Mouse (Mus musculus) mesoderm, embryonic 11.5 days (tissue): ENCODE measurements at regions not wholly inside any gene's neighbourhood (a gene's known extent, or its start where the extent isn't known, plus 50 kb on each side); places are given as distances from the start of the nearest gene placed in this dataset.

Source experiments
- DNase-seq: peaks from one replicate; pipeline ENCODE4 v3.0.0-alpha.2; 2012; ENCODE audit warnings: low read depth, low spot score

DNA sequence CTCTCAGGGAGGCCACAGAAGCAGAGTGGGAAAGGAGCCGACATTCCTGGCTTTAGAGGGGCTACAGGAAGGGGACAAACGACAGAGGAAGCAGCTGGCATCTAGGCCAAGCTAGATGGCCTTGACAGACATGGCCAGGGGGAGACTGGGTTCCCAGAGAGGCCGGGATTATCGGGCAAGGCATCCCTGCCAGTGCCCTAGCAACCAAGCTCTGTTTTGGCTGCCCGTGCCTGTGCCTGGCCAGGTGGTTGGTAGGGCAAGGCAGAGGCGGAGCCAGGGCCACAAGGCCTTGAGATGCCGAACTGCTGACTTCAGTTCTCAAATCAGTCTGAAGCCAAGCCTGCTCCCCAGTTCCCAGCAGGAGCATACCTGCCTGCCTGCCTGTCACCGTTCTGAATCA, 142.7 kb downstream of the Vegfa start:
- no peak for DNase-seq

GRCm38 (mm10) chr17:45889051-45889450, 143.1 kb downstream of the Vegfa start:
- no peak for DNase-seq

DNA sequence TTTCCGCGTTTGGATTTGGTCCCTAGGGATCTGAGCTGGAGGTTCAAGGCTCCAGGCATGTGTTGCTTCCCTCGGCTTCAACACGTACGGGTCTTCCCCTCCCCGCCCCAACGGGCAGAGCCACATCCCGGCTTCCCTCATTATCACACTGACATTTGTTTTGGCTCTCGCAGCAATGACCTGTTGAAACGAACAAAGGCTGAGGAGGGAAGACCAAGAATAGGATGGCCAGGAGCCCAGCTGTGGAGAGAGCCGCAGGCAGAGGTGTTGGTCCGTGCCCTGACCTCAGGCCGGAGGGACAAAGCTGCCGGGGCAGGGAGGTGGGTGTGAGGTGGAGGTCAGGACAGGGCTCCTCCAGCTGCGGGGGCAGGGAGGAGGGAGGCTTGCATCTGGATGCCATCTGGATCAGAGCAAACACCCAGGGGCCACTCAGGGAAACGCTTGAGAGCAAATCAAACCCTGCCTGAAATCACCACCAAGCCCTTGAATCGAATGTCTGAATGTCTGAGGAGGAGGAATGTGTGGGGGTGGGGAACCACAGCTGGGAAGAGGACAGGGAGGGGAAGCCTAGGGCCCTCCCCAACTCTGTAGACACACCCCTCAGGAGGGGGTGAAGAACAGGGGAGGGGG, 145.6 kb downstream of the Vegfa start:
- peak; percentile 87 for DNase-seq

DNA sequence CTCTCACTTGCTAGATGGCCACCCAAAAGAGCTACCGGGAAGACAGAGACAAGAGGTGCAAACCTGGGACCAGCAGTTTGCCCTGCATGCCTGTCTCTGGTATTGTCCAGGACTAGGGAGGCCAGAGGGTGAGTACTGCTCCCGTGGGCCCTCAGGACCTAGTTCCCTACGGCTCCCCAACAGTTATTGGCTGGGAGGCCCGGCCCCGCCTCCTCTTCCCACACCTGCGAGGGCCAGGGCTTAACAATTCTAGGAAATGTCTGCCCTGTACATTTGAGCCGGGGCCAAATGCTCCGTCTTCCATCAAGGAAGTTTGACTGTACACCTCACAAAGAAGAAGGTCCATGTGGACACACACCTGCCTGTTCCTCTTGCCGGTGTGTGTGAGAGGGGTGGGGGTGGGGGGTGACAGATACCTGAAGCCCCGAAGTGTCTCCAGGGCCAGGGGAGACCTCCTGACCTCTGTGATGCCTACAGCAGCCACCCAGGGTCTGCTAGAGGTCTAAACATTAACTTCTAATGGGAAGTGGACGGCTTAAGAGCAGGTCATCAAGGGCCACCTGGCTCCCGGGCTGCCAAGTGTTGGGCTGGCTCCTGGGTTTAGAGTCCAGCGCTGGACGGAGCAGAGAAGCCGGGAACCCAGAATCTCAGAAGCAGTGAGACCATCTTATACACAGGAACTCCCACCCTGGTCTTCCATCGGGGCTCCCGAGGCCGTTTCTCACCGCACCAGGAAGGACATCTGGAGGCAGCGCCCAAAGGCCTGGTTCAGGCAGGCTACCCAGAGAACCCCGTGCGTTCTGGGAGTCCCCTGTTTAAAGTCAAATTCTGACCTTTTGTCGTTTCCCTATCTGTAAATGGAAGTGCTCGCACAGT, 146.5 kb downstream of the Vegfa start:
- no peak for DNase-seq

GRCm38 (mm10) chr17:45884021-45884722, 148.0 kb downstream of the Vegfa start:
- DNase-seq = no peak

DNA sequence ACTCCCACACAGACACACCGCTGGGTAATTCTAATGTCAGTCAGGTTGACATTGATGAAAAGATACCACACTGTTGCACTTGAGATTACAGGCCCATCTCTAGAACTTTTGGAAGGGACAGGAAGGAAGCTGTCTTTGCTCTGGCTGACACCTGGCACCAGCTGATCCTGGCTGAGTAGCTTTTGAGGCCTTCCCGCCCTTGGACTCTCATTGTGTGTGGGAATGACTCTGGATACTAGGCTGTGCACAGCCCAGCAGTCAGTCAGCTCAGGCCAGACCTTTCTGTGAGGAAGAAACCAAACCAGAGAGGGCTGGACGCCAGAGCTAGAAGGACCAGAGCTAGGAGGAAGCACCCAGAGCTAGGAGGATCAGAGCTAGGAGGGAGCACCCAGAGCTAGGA, 149.0 kb upstream of the 1600014C23Rik start:
- no peak for DNase-seq

DNA sequence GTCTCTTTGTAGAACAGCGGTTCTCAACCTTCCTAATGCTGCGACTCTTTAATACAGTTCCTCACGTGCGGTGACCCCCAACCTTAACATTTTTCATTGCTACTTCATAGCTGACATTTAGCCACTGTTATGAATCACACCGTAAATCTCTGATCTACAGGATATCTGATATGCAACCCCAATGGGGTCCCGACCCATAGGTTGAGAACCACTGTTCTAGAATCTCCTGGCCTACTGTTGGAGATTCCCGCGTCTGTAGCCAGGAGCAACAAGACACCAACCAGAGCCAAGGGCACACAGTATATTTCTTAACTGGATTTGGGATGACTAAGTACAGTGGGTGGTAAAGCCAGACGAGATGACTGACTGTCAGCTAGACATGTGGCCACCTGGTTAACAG, 147.6 kb upstream of the 1600014C23Rik start:
- no peak for DNase-seq

- no peak for DNase-seq
Observed at GRCm38 (mm10) chr17:45880761-45881160, 147.1 kb upstream of the 1600014C23Rik start.

GRCm38 (mm10) chr17:45879478-45880250, 146.0 kb upstream of the 1600014C23Rik start:
- no peak for DNase-seq

DNA sequence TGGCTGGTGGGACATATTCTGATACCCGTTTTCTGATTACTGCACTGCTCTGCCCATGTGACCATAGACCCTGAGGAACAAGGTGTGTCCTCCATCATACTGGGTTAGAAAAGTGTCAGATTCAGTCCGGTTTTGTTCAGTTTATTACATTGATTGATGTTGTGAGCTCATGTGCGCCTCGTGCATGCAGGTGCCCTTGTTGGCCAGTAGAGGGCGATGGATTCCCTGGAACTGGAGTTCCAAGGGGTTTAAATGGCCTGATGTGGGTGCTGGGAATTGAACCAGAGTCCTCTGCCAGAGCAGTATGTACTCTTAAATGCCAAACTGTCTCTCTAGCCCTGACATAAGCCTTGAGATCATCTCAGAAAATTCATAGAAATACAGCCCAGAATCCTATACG, 144.8 kb upstream of the 1600014C23Rik start:
- DNase-seq = no peak

- DNase-seq = no peak
Observed at GRCm38 (mm10) chr17:45875325-45875724, 141.7 kb upstream of the 1600014C23Rik start.

DNA sequence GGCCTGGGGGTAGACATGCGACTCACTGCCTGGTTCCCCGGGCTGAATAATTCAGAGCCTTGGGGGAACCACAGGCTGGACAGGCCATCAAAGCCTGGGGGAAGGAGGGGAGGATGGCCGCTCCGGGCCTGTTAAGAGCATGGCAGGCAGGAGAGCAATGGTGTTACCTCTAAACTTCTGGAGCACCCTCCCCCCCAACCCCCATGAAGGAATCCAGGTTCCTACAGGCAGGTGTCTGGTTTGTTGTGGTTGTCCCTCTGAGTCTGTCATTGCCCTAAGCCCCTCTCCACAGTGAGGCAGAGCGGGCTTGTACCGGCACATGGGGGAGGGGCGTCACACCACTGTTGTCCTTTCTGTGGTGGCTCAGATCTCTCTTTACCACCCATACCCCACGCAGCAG, 140.4 kb upstream of the 1600014C23Rik start:
- DNase-seq = no peak

GRCm38 (mm10) chr17:45873200-45873955, 139.7 kb upstream of the 1600014C23Rik start:
- no peak for DNase-seq

GRCm38 (mm10) chr17:45871666-45872653, 138.3 kb upstream of the 1600014C23Rik start:
- no peak for DNase-seq

GRCm38 (mm10) chr17:45871067-45871466, 137.4 kb upstream of the 1600014C23Rik start:
- no peak for DNase-seq

GRCm38 (mm10) chr17:45869014-45869968, 135.6 kb upstream of the 1600014C23Rik start:
- DNase-seq = no peak

- DNase-seq = no peak
Observed at GRCm38 (mm10) chr17:45868539-45868938, 134.9 kb upstream of the 1600014C23Rik start.

DNA sequence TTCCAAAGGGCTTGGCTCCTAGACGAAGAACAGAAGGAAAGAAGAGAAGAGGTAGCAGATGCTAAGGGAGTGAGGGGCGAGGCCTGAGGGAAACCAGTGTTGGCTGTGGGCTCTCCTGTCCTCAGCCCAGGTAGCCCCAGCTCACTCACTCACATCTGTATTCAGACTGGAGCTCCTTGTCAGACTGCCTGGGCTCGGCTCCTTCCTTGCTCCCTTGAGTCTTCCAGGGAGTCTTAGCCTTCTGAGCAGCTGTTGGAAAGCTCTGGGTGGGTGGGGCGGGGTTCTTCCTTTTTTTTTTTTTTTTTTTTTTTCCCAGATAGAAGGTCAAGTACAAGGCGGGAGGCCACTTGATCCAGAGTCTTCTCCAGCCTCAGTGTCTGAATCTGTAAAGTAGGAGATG, 134.1 kb upstream of the 1600014C23Rik start:
- DNase-seq = no peak
